Mouse (Mus musculus) CH12.LX (cell line): Measurements from ENCODE around the gene Vav2.
A peak's percentile ranks its signal among the peaks of the same experiment; 100 is the strongest.

Experiments used
- BHLHE40 ChIP-seq: IDR thresholded peaks from 2 replicates; pipeline ENCODE4 v1.6.1; 2011; ENCODE audit warnings: mild to moderate bottlenecking, low read depth, low read length, improper control_type of control experiment
- CTCF ChIP-seq, 2 experiments: IDR thresholded peaks in 1 of 2; conservative IDR thresholded peaks in 1 of 2; 2 replicates each; pipeline ENCODE4 v1.5.1; 2011 to 2012; ENCODE audit warnings: low read depth in 2 of 2, low read length in 2 of 2, improper control_type of control experiment in 1 of 2, inconsistent platforms in 1 of 2, mild to moderate bottlenecking in 1 of 2, moderate library complexity in 1 of 2
- EP300 ChIP-seq: IDR thresholded peaks from 2 replicates; pipeline ENCODE4 v1.6.1; 2011; ENCODE audit warnings: low read length, improper control_type of control experiment
- ETS1 ChIP-seq: conservative IDR thresholded peaks from 2 replicates; pipeline ENCODE4 v1.6.1; 2012; ENCODE audit warnings: low read depth, mild to moderate bottlenecking, inconsistent platforms, low read length, improper control_type of control experiment, moderate library complexity
- MAFK ChIP-seq: IDR thresholded peaks from 2 replicates; pipeline ENCODE4 v1.6.1; 2011; ENCODE audit warnings: low read length, improper control_type of control experiment; ENCODE audit not compliant: insufficient replicate concordance
- MAZ ChIP-seq: IDR thresholded peaks from 2 replicates; pipeline ENCODE4 v1.6.1; 2012; ENCODE audit warnings: low read depth, mild to moderate bottlenecking, inconsistent platforms, low read length, improper control_type of control experiment, moderate library complexity
- PAX5 ChIP-seq: IDR thresholded peaks from 2 replicates; pipeline ENCODE4 v1.6.1; 2012; ENCODE audit warnings: low read length, inconsistent platforms, mixed read lengths
- SIN3A ChIP-seq: IDR thresholded peaks from 2 replicates; pipeline ENCODE4 v1.6.1; 2012; ENCODE audit warnings: low read length, improper control_type of control experiment, inconsistent platforms
- TBP ChIP-seq: conservative IDR thresholded peaks from 2 replicates; pipeline ENCODE4 v1.6.1; 2011; ENCODE audit warnings: low read depth, low read length, improper control_type of control experiment
- USF1 ChIP-seq: IDR thresholded peaks from 2 replicates; pipeline ENCODE4 v1.6.1; 2014; ENCODE audit warnings: low read depth, mild to moderate bottlenecking, inconsistent platforms, low read length, improper control_type of control experiment
- ZNF384 ChIP-seq: IDR thresholded peaks from 2 replicates; pipeline ENCODE4 v1.6.1; 2012; ENCODE audit warnings: low read depth, low read length, improper control_type of control experiment, inconsistent platforms

DNA sequence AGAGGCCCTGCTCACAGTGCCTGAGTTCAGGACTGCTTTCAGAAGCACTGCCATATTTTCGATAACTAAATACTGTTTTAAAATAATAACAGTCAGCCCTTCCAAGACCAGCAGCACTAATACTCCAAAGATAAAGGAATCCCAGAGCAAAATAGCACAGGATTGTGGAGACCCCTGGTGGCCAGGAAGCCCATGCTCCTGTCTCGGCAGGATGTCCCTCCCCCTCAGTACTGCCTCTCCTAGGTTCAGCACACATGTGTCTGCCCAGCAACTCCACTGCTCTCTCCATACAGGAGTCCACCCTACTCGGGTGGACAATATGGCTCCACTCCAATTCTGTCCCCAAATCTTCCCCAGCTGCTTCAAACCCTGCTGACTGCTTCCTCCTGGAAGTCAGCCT, 191.1 kb downstream of the Vav2 start:
- no peak for TF ChIP-seq ZNF384
- TF ChIP-seq USF1, result no peak
- TF ChIP-seq CTCF (conservative IDR thresholded peaks at IDR 0.05 in 1 of 2, IDR thresholded peaks at IDR 0.05 in 1 of 2; ENCODE audit: low read depth in 2 of 2, low read length in 2 of 2), result peak; percentile 66 to 94
- TF ChIP-seq PAX5, result no peak
- TF ChIP-seq ETS1, result no peak
- TF ChIP-seq BHLHE40, result no peak
- TF ChIP-seq EP300, result no peak
- no peak for TF ChIP-seq MAZ
- no peak for TF ChIP-seq MAFK
- TF ChIP-seq TBP, result no peak
- no peak for TF ChIP-seq SIN3A
